Mouse (Mus musculus) frontal cortex, postnatal 36 days (tissue): Measurements from ENCODE around the gene Gm9507.
"Not testable (repeated sequence)": the region's sequence is repeated elsewhere in the genome, so short reads cannot be mapped to it uniquely, and the experiment has no call there.

Experiments used
- DNase-seq, 2 experiments: peaks; one replicate each; pipeline ENCODE4 v3.0.0; 2022; ENCODE audit warnings: low spot score in 2 of 2

Gm9507 gene

GRCm38 (mm10) chr10:77811743-77812142 is at the start of gene Gm9507:
Gene Gm9507 (minus strand): TSS chr10:77811843.
- DNase-seq = no peak

- no peak for DNase-seq
These were observed 40.9 kb upstream of the Gm9507 start, which contains the start of gene Gm10318 for GRCm38 (mm10) chr10:77852559-77852958. Gene Gm10318 (plus strand): TSS chr10:77852859.

DNA sequence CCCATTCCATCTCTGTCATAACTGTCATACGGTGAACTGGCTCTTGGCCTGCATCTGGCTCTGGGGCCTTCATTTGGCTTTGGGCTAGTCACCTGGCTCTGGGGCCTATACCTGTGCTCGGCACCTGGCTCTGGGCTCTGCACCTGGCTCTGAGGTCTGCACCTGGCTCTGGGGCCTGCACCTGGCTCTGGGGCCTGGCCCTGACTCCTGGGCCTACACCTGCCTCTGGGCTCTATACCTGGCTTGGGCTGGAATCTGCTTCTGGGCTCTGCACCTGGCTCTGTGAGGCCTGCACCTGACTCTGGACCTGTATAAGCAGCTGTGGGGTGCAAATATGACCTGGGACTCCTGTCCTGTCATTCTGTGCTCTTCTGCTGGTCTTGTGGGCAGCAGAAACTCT is 35.9 kb upstream of the Gm9507 start:
- DNase-seq = no peak

DNA sequence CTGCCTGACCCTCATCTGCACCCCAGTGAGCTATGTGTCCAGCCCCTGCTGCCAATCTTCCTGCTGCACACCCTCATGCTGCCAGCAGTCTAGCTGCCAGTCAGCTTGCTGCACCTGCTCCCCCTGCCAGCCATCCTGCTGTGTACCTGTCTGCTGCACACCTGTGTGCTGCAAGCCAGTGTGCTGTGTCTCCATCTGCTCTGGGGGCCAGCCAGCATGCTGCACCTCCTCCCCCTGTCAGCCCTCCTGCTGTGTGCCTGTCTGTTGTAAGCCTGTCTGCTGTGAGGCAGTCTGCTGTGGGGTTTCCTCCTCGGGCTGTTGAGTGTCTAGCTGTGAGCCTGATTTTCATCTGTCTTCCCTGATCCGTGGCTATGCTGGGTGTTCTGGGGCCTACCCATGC is 35.3 kb upstream of the Gm9507 start:
- DNase-seq = no peak

DNA sequence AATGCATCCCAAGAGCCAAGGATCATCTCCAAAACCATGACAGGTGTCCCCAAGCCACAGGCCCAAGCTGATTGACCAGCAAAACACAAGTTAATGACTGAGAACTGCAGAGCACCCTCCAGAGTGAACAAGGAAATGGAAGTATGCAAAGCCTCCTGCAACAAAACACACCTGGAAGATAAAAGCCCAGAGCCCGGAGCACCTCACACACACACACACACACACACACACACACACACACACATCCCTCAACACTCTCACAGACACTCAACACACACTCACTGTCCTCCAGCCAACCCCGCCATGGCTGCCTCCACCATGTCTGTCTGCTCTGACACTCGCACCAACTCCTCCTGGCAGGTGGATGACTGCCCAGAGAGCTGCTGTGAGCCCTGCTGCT is 34.9 kb upstream of the Gm9507 start, which contains the start of gene Gm36176:
Gene Gm36176 (plus strand): TSS at position 301 of the 400 bp plus-strand sequence.
- no peak for DNase-seq

DNA sequence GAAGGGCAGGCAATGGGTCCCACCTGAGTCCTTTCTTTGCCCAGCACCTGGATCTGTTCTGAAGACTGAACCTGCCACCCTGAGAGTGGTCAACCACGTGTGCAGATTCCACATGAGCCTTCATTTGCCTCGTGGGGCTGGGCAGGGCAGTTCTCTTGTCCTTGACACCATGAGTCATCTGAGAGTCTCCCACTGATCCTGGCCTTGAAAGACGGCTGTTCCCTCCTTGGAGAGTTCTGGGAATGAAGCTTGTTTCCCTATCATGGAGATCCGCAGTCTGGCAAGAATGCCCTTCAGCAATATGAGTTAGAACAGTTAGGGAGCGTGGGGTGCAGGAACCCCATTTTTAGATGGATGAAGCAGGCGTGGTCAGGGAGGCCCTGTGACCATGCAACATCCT is 27.4 kb upstream of the Gm9507 start:
- no peak for DNase-seq

DNA sequence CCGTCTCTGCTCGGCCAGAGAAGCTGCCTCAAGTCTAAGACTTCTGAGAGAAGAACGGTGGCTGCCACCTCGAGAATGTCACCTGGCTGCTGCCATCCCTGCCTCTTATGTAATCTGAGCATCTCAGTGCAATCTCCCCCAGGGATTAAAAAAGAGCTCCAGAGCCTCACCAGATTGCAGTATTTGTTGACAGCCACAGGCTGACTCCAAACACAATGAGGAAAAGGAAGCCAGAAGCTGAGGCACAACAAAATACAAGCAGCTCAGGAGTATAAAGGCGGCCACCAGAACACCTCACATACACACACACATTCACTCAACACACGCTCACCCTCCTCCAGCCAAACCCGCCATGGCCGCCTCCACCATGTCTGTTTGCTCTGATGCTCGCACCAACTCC is 24.0 kb upstream of the Gm9507 start, which contains the start of gene Krtap10-10:
Gene Krtap10-10 (plus strand): TSS at position 301 of the 400 bp plus-strand sequence.
- DNase-seq = peak; percentile 15 to 31

DNA sequence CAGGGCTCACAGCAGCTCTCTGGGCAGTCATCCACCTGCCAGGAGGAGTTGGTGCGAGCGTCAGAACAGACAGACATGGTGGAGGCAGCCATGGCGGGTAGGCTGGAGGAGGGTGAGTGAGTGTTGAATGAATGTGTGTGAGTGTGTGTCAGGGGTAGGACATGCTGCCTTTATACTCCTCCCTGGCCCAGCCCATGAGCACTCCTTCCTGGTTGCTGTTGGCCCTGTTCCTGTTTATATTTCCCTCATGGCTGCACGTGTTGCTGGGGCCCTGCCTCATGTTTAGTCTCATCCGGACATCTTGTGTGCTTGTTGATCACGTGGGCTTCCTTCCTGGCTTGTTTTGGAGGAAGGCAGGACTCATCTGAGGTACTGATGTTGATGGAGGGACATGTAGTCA is 15.3 kb upstream of the Gm9507 start, which contains the start of gene Krtap10-4:
Gene Krtap10-4 (minus strand): TSS at position 145 of the 400 bp plus-strand sequence.
- no peak for DNase-seq

DNA sequence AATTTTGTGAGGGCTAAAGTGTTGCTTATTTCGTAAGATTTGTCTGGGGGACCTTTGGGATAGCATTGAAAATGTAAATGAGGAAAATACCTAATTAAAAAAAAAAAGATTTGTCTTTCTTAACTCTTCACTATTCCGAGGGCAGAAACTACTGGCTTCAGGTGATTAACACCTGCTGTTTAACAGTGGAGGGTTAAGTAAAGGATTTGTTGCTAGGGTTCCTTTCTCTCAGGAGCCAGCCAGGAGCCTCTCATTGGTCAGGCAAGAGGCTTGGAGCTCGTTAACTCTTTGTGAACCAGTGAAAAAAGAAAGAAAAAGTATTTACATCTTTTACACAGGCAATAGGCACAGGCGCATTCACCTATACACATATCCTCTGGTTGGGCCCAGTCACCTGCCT is 7.6 kb upstream of the Gm9507 start:
- DNase-seq = no peak

- DNase-seq = no peak
These were observed 6.9 kb upstream of the Gm9507 start for GRCm38 (mm10) chr10:77818523-77818922.

DNA sequence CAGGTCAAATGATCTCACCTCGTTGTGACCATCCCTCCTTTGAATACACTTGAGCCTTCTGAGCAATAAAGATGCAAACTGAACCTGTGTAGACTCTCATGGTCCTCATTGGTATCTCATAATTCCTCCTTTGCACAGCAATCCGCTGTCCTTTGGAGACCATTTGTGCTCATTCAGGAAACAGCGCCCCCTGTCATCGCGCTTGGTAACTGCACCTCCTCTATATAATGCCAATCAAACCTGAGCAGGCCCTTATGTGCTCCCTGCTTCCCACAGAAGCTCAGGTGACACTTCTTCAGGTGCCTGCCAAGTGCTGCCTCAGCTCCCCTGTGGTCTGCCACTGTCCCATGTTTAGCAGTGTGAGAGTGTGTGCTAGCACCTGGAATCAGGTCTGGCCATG is 3.9 kb upstream of the Gm9507 start:
- no peak for DNase-seq

- DNase-seq = no peak
These were observed 2.7 kb upstream of the Gm9507 start, which contains the start of gene Gm2696 for GRCm38 (mm10) chr10:77814382-77814781. Gene Gm2696 (plus strand): TSS chr10:77814682.

GRCm38 (mm10) chr10:77804095-77804494 is 7.5 kb downstream of the Gm9507 start:
- DNase-seq = no peak

GRCm38 (mm10) chr10:77798921-77799508 is 12.6 kb downstream of the Gm9507 start, which contains the start of gene Gm19668:
Gene Gm19668 (minus strand): TSS chr10:77799133.
- no peak for DNase-seq

DNA sequence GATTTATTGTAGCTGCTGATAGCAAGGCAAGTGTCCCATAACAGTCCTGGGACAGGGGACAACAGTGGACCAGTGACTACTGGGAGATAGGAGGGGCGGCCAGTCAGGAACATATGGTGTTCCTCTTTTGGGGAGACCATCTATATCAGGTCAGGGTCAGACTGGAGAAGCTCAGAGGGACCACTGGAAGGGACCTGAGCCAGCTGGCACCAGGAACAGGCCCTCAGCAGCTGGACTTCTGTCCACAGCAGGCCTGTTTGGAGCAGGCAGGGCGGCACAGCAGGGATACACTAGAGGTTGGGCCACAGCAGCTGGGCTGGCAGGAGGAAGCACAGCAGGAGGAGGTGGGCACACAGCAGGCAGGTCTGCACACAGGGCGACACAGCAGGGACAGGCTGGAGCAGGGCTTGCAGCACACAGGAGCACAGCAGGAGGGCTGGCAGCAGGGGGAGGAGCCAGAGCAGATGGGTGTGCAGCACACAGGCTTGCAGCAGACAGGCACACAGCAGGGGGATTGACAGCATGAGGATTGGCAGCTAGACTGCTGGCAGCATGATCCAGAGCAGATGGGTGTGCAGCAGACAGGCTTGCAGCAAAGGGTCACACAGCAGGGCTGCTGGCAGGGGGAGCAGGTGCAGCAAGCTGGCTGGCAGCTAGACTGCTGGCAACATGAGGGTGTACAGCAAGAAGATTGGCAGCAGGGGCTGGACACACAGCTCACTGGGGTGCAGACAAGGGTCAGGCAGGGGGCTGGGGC is 13.3 kb downstream of the Gm9507 start:
- not testable (repeated sequence) for DNase-seq

DNA sequence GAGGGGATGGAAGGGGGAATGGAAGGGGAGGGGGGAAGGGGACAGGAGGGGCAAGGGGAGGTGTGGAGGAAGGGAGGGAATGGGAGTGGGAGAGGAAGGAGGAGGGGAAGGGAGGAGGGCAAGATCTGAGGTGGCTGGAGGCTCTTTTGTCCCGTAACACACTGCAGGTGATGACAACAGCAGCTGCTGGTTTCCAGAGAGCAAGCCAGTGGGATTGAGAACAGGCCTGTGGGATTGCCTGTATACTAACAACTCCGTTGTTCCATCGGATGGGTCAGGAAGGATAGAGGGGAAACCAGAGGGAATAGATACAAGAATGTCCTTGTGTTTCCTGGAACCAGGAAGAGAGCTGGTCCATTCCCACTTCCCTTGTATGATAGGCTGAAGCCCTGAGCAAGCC is 14.0 kb downstream of the Gm9507 start:
- DNase-seq = no peak

DNA sequence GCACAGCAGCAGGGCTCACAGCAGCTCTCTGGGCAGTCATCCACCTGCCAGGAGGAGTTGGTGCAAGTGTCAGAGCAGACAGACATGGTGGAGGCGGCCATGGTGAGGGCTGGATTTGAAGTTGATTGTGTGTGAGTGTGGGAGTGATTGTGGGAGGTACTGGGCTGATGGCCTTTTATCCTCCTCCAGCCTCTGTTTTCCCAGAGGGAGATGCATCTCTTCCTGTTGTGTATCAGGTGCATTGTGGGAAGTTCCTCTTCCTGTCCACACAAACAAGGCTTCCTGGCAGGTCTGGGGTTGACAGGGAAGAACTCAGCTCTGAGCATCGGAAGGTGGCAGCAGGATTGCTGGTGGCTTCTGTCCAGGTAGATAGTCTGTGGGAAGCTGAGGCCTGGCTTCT is 16.7 kb downstream of the Gm9507 start, which contains the start of gene Gm9639:
Gene Gm9639 (minus strand): TSS at position 101 of the 400 bp plus-strand sequence.
- DNase-seq = no peak

DNA sequence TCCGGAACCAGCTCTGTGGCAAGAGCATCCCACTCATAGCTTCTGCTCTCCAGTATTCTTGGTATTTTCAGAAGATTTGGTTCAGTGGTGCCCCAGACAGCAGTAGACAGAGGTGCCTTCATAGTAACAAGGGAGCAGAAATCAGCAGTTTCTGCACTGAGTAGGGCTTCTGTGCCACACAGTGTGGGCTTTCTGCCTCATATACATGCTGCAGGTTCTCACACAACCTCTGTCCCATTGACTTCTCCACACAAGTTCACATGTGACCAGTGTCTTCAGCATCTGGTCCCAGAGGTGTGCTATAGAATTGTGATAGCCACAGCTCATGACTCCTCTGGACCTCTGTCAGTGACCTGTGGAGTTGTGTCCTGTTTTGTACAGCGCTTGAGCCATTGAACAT is 23.0 kb downstream of the Gm9507 start:
- no peak for DNase-seq

- peak in 1 of 2 experiments; percentile 21 for DNase-seq
These were observed 23.8 kb downstream of the Gm9507 start, which contains the start of gene Gm7137 for GRCm38 (mm10) chr10:77787876-77788275. Gene Gm7137 (minus strand): TSS chr10:77788200.

DNA sequence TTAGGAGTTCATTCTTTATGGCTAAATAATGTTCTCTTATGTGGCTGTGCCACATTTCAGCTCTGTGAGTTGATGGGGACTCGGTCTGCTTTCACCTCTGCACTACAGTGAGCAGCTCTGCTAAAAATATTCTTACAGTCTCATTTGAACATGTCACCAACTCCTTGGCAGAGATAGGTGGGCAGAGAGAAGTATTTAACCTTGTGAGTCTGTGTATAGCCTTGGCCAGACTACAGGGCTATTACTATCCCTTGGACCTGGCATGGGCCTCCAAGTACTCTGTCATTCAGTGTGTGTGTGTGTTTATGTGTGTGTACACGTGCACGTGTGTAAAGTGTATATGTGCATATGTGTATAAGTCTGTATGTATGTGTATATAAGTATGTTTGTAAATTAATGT is 28.2 kb downstream of the Gm9507 start:
- DNase-seq = not testable (repeated sequence)

DNA sequence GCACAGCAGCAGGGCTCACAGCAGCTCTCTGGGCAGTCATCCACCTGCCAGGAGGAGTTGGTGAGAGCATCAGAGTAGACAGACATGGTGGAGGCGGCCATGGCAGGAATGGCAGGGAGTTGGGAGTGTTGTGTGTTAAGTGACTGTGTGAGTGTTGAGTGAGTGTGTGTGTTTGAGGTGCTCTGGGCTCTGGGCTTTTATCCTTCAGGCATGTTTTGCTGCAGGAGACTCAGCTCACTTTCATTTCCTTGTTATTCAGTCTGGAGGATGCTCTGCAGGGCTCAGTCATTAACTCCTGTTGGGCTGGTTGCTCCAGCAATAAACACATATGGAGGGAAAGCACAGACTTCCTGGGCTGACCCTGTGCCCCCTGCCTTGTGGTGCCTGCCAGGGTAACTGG is 29.2 kb downstream of the Gm9507 start, which contains the start of gene Gm3250:
Gene Gm3250 (minus strand): TSS at position 101 of the 400 bp plus-strand sequence.
- not testable (repeated sequence) for DNase-seq

DNA sequence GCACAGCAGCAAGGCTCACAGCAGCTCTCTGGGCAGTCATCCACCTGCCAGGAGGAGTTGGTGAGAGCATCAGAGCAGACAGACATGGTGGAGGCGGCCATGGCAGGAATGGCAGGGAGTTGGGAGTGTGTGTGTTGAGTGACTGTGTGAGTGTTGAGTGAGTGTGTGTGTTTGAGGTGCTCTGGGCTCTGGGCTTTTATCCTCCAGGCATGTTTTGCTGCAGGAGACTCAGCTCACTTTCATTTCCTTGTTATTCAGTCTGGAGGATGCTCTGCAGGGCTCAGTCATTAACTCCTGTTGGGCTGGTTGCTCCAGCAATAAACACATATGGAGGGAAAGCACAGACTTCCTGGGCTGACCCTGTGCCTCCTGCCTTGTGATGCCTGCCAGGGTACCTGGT is 34.8 kb downstream of the Gm9507 start, which contains the start of gene Gm7138:
Gene Gm7138 (minus strand): TSS at position 101 of the 400 bp plus-strand sequence.
- DNase-seq = not testable (repeated sequence)
